Mouse (Mus musculus) megakaryocyte progenitor cell, adult 5-6 weeks (primary cell): ENCODE results near the gene Galr3. TPM values are rescaled to one million over a fixed set of nuclear protein-coding genes. Genes with fewer than 3 reads are reported as not detected.
"Not testable (repeated sequence)": the region's sequence is repeated elsewhere in the genome, so short reads cannot be mapped to it uniquely, and the experiment has no call there.

Experiments used
- ATAC-seq: replicated peaks from 2 replicates; pipeline ENCODE4 v1.8.0; 2016; ENCODE audit warnings: mild to moderate bottlenecking, moderate TSS enrichment, inconsistent platforms; ENCODE audit not compliant: poor library complexity
- total RNA-seq, 2 experiments: library from RNA; stranded (forward) in 1 of 2; stranded (reverse) in 1 of 2; fragments of 157-497, 149-512 nt in 1 of 2; fragments of 200-1000 nt in 1 of 2; gene quantifications; 2 replicates each; pipeline versions ENCODE4 v1.2.3 to v1.2.4; 2015 to 2017

Galr3 gene
- total RNA-seq, 2 experiments from 2014 or later: 0.29 to 0.69 TPM

DNA sequence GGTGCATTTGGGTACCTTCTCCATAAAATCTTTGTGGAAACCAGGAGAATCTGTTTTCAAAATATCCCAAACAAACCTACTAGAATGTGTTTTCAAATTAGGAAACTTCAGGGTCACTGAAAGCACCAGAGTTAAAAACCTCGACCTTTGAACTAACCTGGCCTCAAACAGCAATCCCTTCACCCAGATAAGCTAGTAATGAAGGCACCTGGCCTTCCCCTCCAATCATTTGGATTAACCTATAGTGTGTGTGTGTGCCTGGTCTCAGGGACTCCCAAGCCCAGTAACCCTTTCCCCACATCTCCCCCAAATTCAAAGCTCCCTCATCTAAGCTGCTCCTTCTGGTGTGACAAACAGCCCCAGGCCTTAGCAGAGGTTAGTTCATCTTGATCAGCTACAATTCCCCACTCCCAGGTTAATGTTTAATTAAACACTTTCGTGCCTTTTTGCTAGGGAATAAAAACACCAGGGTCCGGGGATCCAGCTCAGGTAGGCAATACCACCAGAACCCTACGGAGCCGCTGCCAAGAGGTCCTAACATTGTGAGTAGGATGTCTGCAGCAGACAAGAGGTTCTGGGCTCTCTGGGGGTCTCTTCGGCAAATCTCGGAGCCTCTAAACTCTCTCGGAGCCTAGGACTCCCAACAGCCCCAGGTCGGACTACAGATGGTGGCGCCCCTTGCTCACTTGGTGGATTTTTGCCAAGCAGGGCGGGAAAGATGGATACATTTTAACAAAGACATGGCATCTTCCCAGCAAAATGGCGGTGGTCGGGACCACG, 15.0 kb upstream of the Galr3 start:
- no peak for ATAC-seq

DNA sequence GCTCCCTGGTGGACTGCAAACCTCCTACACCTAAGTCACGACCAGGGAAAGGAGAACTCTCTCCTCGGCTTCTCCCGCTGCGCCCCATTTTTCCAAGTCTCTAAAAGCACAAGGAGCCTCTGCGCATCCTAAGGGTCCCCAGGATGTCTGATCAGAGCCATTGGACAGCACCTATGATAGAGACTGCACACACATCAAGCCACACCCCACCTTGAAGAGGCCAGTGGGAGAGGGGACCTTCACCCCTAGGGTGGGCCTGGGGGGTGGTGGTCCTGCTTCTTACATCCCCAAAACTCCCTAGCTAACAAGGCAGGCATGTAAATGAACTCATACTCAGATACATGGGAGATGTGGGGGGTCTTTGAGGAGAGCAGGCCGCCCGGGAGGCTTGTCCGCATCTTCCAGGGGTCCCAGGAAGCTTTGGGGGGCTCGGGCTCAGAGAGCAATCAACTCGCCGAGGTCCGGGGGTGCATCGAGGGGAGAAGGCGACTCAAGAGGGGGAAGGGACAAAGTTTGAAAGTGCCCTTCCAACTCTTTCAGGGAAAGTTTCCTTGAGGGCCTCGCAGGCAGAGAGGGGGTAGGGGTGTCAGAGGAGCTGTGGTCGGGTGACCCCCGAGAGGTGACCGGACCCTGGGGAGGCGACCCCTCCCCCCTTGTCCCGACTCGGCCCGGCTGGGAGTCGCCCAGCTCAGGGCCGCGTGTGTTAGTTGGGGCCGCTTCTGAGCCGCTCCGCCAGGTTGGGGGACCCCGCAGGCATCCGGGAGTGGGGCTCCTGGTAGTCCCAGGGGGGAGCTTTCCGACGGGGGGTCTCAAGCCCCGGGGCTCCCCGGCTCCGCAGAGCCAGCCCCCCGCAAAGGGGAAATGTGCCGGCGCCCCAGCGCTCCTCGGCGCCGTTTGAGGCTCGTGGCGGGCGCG, 14.1 kb upstream of the Galr3 start:
- no peak for ATAC-seq

DNA sequence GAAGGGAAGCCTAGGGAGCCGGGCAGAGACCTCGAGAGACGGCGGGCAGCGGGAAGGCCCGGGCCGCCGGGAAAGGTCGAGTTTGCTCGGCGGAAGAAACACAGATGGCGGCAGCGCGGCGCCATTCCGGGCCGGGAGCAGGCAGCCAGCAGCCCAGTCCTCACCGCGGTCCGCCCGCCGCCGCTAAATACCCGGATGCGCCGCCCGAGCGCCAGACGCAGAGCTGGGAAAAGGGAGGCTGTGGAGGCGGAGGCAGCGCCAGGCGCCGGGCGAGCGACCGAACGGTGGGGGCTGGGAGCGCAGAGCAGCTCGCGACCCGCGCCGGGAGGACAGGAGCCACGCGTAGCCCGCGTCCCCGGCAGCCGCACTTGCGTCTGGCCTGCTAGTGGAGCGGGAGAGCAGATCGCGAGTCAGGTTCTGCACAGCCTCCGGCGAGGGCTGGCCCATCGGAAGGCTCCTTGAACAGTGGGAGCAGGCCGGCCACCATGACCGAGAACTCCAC, 13.4 kb upstream of the Galr3 start, which contains the start of gene H1f0:
Gene H1f0 (plus strand): TSS at position 214 of the 502 bp plus-strand sequence.
- ATAC-seq: peak; percentile 85

DNA sequence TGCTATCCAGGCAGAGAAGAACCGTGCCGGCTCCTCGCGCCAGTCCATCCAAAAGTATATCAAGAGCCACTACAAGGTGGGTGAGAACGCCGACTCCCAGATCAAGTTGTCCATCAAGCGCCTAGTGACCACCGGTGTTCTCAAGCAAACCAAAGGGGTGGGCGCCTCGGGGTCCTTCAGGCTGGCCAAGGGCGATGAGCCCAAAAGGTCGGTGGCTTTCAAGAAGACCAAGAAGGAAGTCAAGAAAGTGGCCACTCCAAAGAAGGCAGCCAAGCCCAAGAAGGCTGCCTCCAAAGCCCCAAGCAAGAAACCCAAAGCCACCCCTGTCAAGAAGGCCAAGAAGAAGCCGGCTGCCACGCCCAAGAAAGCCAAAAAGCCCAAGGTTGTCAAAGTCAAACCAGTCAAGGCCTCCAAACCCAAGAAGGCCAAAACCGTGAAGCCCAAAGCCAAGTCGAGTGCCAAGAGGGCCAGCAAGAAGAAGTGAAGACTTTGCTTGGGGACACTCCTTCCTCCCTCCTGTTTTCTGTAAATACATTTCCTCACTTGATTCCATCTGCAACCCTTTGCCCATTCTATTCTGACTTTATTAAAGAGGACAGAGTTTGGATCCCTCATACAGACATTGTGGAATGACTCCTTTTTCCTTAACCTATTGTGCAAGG, 12.7 kb upstream of the Galr3 start:
- ATAC-seq: no peak

DNA sequence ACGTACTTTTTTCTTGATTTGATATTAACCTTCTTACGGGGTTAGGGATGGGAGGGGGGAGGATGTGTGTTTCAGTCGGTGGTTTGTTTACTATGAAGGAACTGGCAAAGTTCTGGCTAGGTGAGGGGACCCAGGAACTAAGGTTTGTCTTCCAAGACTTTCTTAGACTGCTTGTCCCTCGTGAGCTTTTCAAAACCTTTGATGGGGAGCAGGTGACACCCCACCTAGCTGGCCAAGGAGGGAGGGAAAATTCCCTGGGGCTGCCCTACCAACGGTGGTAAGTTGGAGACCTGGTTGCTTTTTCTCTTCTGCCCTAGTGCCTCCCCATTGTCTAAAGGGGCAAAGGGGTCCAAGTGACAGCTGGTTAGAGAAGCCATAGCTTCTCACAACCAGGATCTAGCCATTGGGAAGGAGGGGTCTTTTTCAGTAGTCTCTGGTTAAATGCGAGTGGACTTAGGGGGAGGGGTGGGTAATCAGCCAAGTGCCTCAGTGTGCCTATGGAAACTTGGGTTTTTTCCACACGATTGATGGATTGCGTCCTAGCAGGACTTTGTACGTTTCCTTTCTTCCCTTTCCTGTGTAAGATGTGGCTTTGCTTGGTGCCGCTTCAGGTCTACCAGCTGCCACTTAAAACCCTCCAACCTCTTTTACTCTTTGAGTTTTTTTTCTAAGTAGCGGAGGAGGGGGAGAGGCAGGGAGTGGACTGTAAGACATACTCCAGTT, 12.0 kb upstream of the Galr3 start:
- ATAC-seq: no peak

DNA sequence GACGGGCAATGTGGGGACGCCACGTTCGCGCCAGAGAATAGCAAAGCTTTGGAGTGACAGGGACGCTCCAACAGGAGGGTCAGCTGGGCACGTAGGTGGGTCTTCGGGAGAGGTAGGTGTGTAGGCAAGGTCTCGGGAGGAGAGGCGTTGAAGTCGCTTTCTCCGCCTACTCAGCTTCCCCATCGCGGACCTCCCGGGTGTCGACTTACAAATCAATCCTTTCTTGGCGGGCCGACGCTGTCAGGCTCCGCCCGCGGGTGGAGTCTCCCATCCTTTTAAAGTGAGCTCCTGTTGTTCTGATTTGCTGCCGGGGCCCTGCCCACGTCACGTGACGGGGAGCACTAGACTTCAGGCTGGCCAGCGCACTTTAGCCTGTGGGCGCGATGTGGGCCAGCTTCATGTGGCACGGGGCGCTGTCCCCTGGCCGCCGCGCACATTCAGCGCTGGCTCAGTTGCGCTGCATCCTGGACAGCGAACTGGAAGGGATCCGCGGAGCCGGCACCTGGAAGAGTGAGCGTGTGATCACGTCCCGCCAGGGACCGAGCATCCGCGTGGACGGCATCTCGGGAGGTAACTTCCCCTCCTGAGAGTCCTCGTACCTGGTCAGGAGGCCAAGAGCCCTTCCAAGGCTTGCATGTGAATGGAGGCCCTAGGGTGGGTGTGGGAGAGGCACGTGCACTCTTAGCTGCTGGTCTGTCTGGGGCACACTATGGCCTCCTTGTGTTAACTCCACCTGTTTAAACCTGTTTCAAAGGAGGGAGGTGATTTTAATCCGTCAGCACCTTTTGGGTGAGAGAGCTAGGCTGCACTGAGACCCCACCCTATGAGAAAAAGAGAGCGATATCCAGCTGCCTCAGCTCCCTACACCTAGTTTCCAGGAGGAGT, 10.9 kb upstream of the Galr3 start:
- ATAC-seq: peak; percentile 64

DNA sequence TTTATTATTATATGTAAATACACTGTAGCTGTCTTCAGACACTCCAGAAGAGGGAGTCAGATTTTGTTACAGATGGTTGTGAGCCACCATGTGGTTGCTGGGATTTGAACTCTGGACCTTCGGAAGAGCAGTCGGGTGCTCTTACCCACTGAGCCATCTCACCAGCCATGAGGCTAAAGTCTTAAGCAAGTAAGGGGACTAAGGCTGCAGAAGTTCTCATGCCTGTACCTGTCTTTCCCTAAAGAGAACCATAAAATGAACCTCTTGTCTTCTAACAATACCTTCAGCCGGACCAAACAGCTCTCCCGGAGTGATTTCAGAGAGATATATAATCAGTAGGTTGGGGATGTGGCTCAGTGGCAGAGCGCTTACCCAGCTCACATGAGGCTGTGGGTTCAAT, 9.8 kb upstream of the Galr3 start:
- not testable (repeated sequence) for ATAC-seq

DNA sequence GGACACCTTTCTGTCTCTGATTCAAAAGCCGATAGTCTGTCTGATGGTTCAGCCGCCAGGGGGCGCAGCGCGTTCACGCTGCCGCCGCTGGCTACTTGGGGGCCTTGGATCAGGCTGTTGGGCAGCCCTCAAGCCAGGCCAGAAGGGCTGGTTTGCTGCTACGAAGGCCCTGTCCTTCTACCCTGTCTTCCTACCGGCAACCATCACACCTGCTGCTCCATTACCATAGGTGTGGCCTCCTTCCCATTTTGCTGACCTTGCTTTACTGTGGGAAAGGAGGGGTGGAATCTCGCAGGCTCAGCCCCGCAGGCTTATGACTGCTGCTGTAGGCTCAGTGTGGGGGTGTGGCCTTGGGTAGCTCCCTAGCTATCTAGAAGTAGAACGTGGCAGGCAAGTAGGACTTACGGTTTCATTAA, 3.8 kb upstream of the Galr3 start:
- ATAC-seq: peak; percentile 51

DNA sequence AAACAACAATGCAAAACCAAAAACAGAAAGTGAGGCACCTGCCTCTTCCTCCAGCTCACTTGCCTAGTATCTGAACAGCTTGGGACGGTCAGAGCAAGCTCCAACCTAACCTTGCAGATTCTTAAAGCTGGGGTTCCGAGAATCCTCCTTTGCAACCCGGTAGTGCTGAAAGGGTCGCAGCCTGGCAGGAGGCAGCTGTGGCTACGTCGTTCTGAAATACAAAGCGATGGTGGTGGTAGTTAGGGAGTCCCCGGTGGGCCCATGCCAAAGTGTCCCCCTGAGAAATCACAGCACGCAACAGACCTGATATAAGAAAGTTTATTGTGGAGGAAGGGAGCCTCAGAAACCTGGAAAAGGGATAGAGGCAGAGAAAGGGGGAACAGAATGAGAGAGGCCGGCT, 3.4 kb upstream of the Galr3 start:
- no peak for ATAC-seq

DNA sequence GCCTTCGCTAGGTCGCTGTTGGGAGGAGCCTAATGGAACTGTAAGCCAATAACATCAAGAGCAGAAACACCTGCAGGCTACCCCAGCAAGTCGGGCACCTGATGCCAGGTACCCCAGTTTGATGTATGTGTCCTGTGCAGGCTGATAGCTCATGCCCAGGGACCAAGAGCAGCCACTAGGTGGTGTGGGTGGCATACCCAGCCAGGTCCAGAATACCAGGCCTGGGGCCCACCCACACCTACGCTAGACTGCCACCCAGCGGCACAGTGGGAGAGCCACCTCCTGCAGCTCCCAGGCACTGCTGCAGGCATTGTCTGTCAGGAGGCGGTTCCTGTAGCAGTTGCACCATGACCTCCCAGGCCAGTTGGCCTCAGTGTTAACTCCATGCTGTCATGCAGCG, 2.8 kb upstream of the Galr3 start:
- ATAC-seq: peak; percentile 91

DNA sequence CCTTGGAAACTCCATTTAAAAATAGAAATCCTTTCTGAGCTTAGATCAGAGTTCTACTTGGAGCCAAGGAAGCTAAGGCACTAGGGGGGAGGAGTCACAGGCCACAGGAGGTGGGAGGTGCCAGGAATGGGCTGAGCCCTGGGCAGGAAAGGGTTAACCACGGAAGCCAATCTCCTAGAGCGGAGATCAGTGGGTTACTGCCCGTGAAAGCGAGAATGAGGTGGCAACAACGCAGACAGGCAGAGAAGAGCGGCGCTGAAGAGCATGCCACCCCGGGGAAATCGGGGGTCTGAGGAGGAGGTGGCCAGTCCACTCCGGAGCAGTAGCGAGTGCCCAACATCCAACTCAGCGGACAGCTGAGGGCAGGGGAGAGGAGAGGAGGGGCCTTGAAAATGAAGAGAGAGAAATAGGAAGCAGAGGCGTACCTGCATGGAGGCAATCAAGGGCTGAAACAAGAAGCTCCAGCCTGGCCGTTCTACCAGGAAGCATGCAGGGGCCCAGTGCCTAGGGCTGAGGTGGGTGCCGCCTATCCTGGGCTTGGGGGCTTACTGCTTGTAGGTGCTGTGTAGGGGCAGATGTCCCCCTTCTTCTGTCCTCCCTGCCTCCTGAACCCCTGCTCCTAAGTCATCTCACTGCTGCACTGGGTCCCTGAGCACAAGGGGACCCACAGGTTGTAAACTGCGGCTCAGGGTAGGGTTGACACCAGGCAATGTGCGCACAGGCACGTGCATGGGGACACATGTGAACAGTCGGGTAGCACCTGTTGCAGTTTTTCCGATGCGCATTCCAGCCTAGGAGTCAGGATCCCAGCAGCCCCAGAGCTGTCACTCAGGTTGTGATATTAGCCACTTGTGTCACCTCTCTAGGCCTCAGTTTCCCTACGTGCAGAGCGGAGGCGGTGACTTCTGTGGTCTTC, 926 bp upstream of the Galr3 start:
- peak; percentile 32 for ATAC-seq

DNA sequence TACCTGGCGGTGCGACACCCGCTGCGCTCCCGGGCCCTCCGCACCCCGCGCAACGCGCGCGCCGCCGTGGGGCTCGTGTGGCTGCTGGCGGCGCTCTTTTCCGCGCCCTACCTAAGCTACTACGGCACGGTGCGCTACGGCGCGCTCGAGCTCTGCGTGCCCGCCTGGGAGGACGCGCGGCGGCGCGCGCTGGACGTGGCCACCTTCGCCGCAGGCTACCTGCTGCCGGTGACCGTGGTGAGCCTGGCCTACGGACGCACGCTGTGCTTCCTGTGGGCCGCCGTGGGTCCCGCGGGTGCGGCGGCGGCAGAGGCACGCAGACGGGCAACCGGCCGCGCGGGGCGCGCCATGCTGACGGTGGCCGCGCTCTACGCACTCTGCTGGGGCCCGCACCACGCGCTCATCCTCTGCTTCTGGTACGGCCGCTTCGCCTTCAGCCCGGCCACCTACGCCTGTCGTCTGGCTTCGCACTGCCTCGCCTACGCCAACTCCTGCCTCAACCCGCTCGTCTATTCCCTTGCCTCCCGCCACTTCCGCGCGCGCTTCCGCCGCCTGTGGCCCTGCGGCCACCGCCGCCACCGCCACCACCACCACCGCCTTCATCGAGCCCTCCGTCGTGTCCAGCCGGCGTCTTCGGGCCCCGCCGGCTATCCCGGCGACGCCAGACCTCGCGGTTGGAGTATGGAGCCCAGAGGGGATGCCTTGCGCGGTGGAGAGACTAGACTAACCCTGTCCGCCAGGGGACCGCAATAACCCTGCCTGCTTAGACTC, 1.2 kb downstream of the Galr3 start:
- ATAC-seq: no peak

DNA sequence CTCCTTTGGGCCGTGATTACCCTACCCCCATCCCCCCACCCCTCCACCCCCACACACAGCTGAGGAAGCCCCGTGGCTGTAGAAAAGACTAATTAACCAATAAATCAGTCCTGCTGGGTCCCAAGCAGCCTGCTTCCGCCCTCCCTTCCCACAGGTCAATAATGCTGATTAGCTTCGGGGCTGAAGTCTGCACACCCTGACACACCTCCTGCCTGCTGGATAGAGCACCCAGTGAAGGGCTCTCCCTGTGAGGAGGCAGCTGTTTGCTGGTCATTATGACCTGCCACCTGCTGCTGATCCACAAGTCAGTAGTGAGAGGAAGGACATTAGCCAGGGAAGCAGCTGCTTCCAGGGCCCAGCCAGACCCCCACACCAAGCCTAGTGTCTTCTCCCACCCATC, 3.2 kb downstream of the Galr3 start:
- no peak for ATAC-seq

DNA sequence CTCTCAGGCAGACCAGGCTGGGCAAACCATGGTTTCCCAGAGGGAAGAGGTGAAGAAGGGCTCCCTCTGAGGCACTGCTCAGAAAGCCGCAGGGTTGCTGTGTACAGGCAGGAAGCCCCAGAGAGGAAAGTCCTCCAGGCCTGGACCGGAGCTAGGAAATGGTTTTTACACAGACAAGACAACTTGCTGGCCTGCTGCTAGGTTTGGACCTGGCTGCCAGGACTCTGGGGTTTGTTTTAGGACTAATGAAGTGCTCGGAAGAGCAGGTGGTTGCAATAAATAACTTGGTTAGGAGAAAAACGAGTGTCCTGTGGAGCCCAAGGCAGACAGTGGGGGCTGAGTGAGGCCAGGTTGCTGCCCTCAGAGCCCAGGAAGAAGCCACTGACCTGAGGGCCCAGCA, 6.5 kb downstream of the Galr3 start:
- ATAC-seq: no peak

DNA sequence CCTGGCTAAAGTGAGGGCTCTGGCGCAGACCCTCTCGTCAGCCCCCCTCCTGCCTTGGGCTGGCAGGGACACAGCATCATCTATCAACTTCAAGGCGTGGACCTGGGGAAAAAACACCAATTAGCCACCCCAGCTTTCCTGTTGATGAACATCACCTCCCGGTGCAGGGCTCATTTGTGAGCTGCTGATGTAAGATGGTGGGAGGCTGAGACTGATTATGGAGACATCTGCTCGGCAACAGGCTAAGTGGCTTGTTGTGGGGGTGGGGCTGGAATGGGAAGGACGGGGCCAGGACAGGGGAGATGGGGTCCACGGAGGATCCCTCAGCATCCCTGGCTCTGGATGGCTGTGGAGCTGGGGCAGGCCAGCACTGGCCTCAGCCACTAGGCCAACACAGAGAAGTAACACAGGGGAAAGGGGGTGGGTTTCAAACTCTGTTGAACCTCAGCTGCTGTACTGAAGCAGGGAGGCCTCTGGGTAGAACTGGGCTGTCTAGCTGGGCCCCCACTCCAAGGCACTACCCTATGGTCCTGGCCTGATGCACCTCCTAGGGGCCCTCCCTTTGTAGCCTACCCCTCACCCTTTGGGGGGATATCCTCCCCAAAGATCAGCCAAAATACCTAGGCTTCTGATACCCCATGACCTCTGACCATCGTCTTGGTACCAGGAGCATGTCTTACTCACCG, 8.6 kb downstream of the Galr3 start:
- ATAC-seq: no peak

DNA sequence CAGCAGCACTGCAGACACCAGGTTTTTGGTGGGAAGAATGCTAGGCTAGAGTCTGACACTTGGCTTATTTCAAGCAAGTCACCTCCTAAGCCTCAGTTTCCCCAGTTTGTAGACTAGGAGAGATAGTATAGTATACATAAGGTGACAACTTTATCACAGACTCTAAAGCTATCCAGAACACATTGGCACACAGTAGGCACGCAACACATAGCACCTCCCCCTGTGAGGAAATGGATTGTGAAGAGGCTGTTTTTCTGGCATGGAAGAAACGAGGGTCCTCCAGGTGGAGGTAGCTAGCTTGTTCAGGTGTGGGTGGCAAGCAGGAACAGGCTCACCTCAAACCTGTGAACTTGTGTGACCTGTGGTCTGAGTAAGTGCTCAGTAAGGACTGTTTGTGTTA, 9.3 kb downstream of the Galr3 start:
- no peak for ATAC-seq
